Mouse (Mus musculus) cerebral cortex, adult 2 months (tissue): ENCODE measurements around the gene Adh6b.

Experiments
- WGBS: fragments of 180-500 bp; shearing (Covaris S2); methylation state at CpG from one replicate; pipeline ENCODE4 v1.1.7; 2018; 5-methylcytosine and 5-hydroxymethylcytosine counted together

Adh6b gene

GRCm38 (mm10) chr3:138341471-138341870 is at the start of gene Adh6b:
Adh6b (plus strand) TSS chr3:138341775.
- 80% methylated on average over 14 of the region's 14 CpGs for WGBS

- WGBS = 85% methylated on average over 7 of the region's 7 CpGs
These were observed 48.2 kb upstream of the Adh6b start for GRCm38 (mm10) chr3:138293298-138293895.

- WGBS = 94% methylated on average over 9 of the region's 9 CpGs
These were observed 41.4 kb upstream of the Adh6b start for GRCm38 (mm10) chr3:138300130-138300529.

- 90% methylated on average over 4 of the region's 4 CpGs for WGBS
These were observed 38.9 kb upstream of the Adh6b start for GRCm38 (mm10) chr3:138302676-138303075.

GRCm38 (mm10) chr3:138303771-138304488 is 37.6 kb upstream of the Adh6b start:
- WGBS = 88% methylated on average over 6 of the region's 6 CpGs

GRCm38 (mm10) chr3:138304489-138304871 is 37.1 kb upstream of the Adh6b start:
- WGBS = 75% methylated on average over 4 of the region's 4 CpGs

GRCm38 (mm10) chr3:138305486-138306289 is 35.9 kb upstream of the Adh6b start:
- 61% methylated on average over 10 of the region's 10 CpGs for WGBS

GRCm38 (mm10) chr3:138306290-138306683 is 35.3 kb upstream of the Adh6b start:
- WGBS = 76% methylated on average over 8 of the region's 8 CpGs

GRCm38 (mm10) chr3:138309910-138310309 is 31.7 kb upstream of the Adh6b start:
- WGBS = 93% methylated on average over 8 of the region's 8 CpGs

- 91% methylated on average over 6 of the region's 6 CpGs for WGBS
These were observed 30.6 kb upstream of the Adh6b start for GRCm38 (mm10) chr3:138311015-138311414.

- WGBS = 93% methylated on average over 5 of the region's 5 CpGs
These were observed 28.6 kb upstream of the Adh6b start, which contains the start of gene Adh6a for GRCm38 (mm10) chr3:138312965-138313364. Adh6a (plus strand) TSS chr3:138313286.

GRCm38 (mm10) chr3:138316908-138317472 is 24.6 kb upstream of the Adh6b start:
- 84% methylated on average over 2 of the region's 2 CpGs for WGBS

- WGBS = 94% methylated on average over 17 of the region's 17 CpGs
These were observed 16.6 kb upstream of the Adh6b start for GRCm38 (mm10) chr3:138325001-138325400.

GRCm38 (mm10) chr3:138325466-138325865 is 16.1 kb upstream of the Adh6b start:
- 92% methylated on average over 6 of the region's 6 CpGs for whole genome bisulfite sequencing

- WGBS = 94% methylated on average over 8 of the region's 8 CpGs
These were observed 7.7 kb upstream of the Adh6b start for GRCm38 (mm10) chr3:138333910-138334309.

GRCm38 (mm10) chr3:138334320-138334719 is 7.3 kb upstream of the Adh6b start:
- WGBS = 80% methylated on average over 4 of the region's 4 CpGs

- WGBS = 96% methylated on average over 1 of the region's 1 CpGs
These were observed 6.0 kb upstream of the Adh6b start for GRCm38 (mm10) chr3:138335566-138335965.

- WGBS = 70% methylated on average over 3 of the region's 3 CpGs
These were observed 5.3 kb upstream of the Adh6b start for GRCm38 (mm10) chr3:138336104-138336754.

GRCm38 (mm10) chr3:138347041-138347440 is 5.5 kb downstream of the Adh6b start:
- 62% methylated on average over 3 of the region's 3 CpGs for WGBS

- WGBS = 70% methylated on average over 11 of the region's 11 CpGs
These were observed 10.6 kb downstream of the Adh6b start for GRCm38 (mm10) chr3:138352012-138352809.

GRCm38 (mm10) chr3:138358856-138359255 is 17.3 kb downstream of the Adh6b start:
- 91% methylated on average over 7 of the region's 7 CpGs for WGBS
